Mouse (Mus musculus) hindbrain, embryonic 15.5 days (tissue): Measurements from ENCODE around the gene Elmod2. TPM values are rescaled to one million over a fixed set of nuclear protein-coding genes. Genes with fewer than 3 reads are reported as not detected.

Experiments
- ATAC-seq: fragments of 200-750 bp; cut with Nextera tagmentation; 2 replicates; pipeline ENCODE4 v1.8.0; 2017; ENCODE audit warnings: low read depth, moderate number of reproducible peaks, moderate TSS enrichment; ENCODE audit not compliant: low FRiP score
- H3K27ac ChIP-seq: fragments of 300-500 bp; sonication (generic); replicated peaks from 2 replicates; pipeline ENCODE4 v1.5.1; 2015; ENCODE audit warnings: mild to moderate bottlenecking, inconsistent platforms
- H3K27me3 ChIP-seq: fragments of 300-500 bp; sonication (generic); 2 replicates; pipeline ENCODE4 v1.6.1; 2015; ENCODE audit warnings: control low read depth, inconsistent platforms
- H3K36me3 ChIP-seq: fragments of 300-500 bp; sonication (generic); 2 replicates; pipeline ENCODE4 v1.6.1; 2015; ENCODE audit warnings: control low read depth, inconsistent platforms
- H3K4me1 ChIP-seq: fragments of 300-500 bp; sonication (generic); replicated peaks from 2 replicates; pipeline ENCODE4 v1.6.1; 2015; ENCODE audit warnings: control low read depth, inconsistent platforms
- H3K4me2 ChIP-seq: fragments of 300-500 bp; sonication (generic); 2 replicates; pipeline ENCODE4 v1.6.1; 2015; ENCODE audit warnings: moderate library complexity, mild to moderate bottlenecking, inconsistent platforms
- H3K4me3 ChIP-seq: fragments of 300-500 bp; sonication (generic); 2 replicates; pipeline ENCODE4 v1.5.1; 2015; ENCODE audit warnings: mild to moderate bottlenecking, inconsistent platforms
- H3K9ac ChIP-seq: fragments of 300-500 bp; sonication (generic); 2 replicates; pipeline ENCODE4 v1.6.1; 2015; ENCODE audit warnings: inconsistent platforms
- H3K9me3 ChIP-seq: fragments of 300-500 bp; sonication (generic); 2 replicates; pipeline ENCODE4 v1.6.1; 2016; ENCODE audit warnings: control low read depth, inconsistent platforms
- WGBS: fragments of 180-500 bp; shearing (Covaris S2); methylation state at CpG from one replicate; pipeline ENCODE4 v1.1.7; 2015; 5-methylcytosine and 5-hydroxymethylcytosine counted together
- polyA plus RNA-seq: library from polyadenylated mRNA; unstranded; fragments of >200 nt; fragmentation: Nextera tagmentation; extraction: Ambion mirVana; gene quantifications from 2 replicates; pipeline ENCODE4 v1.2.1, GENCODE M21; 2015

The Elmod2 gene
- 21.6 and 21.8 TPM in 2 replicates for polyA plus RNA-seq

DNA sequence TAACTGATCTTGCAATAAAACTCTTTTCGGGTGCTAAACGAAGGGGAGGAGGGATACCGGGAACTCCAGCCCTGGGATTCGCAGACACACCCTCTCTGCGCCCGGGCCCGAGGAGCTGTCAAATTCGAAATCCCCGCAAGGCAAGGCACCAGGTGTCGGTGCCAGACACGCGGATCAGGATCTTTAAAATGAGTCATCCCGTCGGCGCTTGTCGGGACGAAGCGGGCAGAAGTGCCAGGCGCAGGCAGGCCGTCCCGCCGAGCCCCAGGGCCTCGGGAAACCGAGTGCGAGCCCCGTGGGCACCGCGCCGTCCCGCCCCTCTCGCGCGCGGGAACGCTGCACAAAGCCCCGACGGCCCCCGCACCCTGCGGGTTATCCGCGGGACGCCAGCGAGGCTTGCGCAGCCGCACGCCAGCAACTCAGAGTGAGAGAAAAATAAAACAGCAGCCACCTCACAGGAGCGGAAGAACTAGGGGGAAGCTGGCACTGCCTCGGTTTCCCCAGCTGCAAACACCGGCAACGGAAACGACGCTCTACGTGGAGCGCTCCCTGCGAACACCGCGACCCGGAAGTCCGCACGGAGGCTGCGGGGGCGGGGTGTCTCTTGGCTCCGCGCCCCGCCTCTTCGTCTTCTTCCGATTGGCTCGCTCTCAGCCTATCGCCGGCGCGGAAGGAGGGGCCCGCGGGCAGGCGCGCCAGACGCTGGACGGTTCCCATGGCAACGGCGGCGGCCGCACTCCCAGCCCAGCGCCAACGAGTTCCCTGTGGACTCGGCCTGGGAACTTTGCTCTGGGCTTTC lies at the start of gene Elmod2:
Elmod2 (minus strand) TSS at position 588 of the 799 bp plus-strand sequence.
- Histone ChIP-seq H3K9me3 (no peaks in the 10 kb centered on the region), H3K27ac (peak within 1 kb of the TSS; percentile 86), H3K27me3 (peaks cover 3% of the 10 kb centered on the region; the same call in 1 of the 2 replicates), H3K9ac (peak within 1 kb of the TSS; percentile 76), H3K4me2 (peak within 1 kb of the TSS; percentile 90), H3K4me1 (peaks cover 15% of the 10 kb centered on the region), H3K4me3 (peak within 1 kb of the TSS; percentile 91), H3K36me3 (peaks cover 15% of the 10 kb centered on the region)
- WGBS: under 1% methylated on average over 74 of the region's 85 CpGs
- peak; percentile 100 for ATAC-seq

DNA sequence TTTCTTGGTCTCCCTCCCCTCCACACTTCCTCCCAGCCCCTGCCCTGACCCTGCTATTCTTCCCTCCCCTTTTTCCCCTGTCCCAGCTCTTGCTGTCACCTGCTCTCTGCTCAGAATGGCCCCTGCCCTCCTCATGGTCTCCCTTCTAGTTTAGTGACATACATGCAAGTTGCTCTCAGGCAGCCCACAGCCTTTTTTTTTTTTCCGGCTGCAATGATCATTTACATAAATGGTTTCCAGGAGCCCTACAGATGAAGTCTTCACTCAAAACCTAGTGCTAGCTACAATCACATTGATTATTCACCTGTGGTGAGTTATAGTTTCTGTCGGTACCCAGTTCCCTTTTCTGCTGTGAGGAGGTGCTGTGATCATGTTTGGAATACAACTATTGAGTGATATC lies 48.7 kb upstream of the Elmod2 start:
- no peak overlapping the region for H3K4me2 ChIP-seq
- no peaks in the 10 kb centered on the region for H3K4me1 ChIP-seq
- ATAC-seq: no peak
- H3K36me3 ChIP-seq: no peaks in the 10 kb centered on the region
- no peaks in the 10 kb centered on the region for H3K9me3 ChIP-seq
- WGBS: 87% methylated on average over 2 of the region's 2 CpGs
- no peaks in the 10 kb centered on the region for H3K27me3 ChIP-seq
- H3K4me3 ChIP-seq: no peak overlapping the region
- H3K27ac ChIP-seq: no peak overlapping the region
- no peak overlapping the region for H3K9ac ChIP-seq

DNA sequence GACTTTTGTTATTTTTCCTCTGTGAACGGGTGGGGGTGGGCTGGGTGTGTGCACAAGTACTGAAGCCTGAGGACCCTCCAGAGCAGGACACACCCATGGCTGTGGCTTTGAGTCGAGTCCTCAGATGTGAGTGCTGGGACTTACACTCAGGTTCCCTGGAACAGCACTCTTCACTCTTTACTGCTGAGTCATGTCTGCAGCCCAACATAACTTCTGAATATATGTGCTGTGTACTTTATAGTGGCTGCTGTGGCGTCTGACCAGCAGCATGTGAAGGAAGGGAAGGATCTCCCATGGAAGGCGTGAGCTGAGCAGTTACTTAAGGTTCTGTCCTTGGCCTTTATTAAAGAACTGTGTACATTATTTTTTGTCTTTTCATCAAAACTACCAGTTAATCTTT lies 47.9 kb upstream of the Elmod2 start:
- H3K36me3 ChIP-seq: no peaks in the 10 kb centered on the region
- H3K4me3 ChIP-seq: no peak overlapping the region
- no peaks in the 10 kb centered on the region for H3K27me3 ChIP-seq
- H3K9ac ChIP-seq: no peak overlapping the region
- H3K4me1 ChIP-seq: no peaks in the 10 kb centered on the region
- no peaks in the 10 kb centered on the region for H3K9me3 ChIP-seq
- H3K4me2 ChIP-seq: no peak overlapping the region
- WGBS: 71% methylated on average over 4 of the region's 4 CpGs
- no peak overlapping the region for H3K27ac ChIP-seq
- no peak for ATAC-seq

DNA sequence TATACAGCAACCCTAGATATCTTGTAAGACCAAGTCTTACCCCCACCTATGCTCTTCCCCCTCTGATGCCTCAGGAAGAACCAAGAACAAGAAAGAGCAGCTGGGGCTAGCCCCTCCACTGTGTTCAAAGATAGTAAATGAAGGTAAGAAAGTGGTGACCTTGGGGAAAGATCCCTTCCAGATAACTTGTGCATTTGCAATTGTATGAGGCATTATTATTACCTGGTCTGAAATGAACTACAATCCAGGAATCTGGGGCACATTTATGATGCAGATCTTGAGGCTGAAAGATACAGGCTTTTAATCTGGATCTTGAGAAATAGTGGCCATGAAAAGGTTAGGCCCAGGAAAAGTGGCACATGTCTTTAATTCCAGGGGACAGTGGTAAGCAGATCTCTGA lies 44.9 kb upstream of the Elmod2 start:
- no peak for ATAC-seq
- H3K4me3 ChIP-seq: no peak overlapping the region
- H3K4me1 ChIP-seq: no peaks in the 10 kb centered on the region
- no peaks in the 10 kb centered on the region for H3K36me3 ChIP-seq
- H3K27ac ChIP-seq: no peak overlapping the region
- H3K27me3 ChIP-seq: no peaks in the 10 kb centered on the region
- no peak overlapping the region for H3K4me2 ChIP-seq
- H3K9ac ChIP-seq: no peak overlapping the region
- no peaks in the 10 kb centered on the region for H3K9me3 ChIP-seq

DNA sequence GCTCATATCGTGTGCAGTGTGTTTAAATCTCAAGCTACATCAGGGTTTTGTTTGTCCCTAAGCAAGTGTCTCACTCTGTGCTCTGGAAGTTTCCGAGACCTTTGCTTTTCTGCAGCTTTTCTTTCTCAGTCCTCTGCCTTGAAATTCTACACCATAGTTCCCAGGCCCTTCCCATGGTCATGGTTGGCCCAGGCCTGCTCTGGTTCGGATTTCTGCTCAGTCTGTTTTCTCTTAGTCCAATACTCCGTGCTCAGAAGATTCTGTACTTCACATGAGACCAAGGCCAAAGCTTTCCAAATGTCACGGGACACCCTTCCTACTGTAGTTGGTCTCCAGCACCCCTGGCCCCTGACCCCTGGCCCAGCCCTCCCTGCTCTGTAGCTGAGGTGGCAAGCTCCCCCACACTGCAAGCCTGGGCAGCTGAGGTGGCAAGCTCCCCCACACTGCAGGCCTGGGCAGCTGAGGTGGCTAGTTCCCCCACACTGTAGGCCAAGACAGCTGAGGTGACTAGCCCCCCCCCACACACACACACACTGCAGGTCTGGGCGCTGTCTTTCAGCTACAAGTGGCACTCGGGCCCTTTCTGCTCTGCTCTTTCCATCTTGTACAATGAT lies 31.0 kb upstream of the Elmod2 start:
- H3K27me3 ChIP-seq: no peaks in the 10 kb centered on the region
- H3K36me3 ChIP-seq: no peaks in the 10 kb centered on the region
- H3K4me3 ChIP-seq: no peak overlapping the region
- no peak overlapping the region for H3K4me2 ChIP-seq
- no peak overlapping the region for H3K9ac ChIP-seq
- no peaks in the 10 kb centered on the region for H3K4me1 ChIP-seq
- ATAC-seq: no peak
- H3K9me3 ChIP-seq: no peaks in the 10 kb centered on the region
- 77% methylated on average over 7 of the region's 7 CpGs for WGBS
- H3K27ac ChIP-seq: no peak overlapping the region

DNA sequence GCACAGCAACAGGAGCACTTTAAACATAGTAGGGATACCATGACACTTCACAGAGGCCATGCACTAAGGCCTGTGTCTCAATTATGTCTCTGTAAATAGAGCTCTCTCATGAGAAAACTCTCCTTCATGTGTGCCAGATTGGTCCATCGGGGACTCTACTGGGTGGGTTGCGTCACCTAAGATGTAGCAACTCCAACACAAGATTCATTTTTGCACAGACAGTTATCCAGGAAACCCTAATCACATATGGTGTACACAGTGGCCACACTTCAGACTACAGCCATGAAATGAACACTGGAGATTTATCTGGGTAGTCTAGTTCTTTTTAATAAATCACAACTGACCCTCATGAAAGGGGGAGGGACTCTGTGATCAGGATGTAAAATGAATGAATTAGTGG lies 19.0 kb upstream of the Elmod2 start:
- no peaks in the 10 kb centered on the region for H3K27me3 ChIP-seq
- ATAC-seq: no peak
- no peaks in the 10 kb centered on the region for H3K36me3 ChIP-seq
- H3K9me3 ChIP-seq: no peaks in the 10 kb centered on the region
- no peak overlapping the region for H3K4me2 ChIP-seq
- H3K27ac ChIP-seq: no peak overlapping the region
- no peaks in the 10 kb centered on the region for H3K4me1 ChIP-seq
- WGBS: 95% methylated on average over 2 of the region's 2 CpGs
- no peak overlapping the region for H3K9ac ChIP-seq
- no peak overlapping the region for H3K4me3 ChIP-seq

DNA sequence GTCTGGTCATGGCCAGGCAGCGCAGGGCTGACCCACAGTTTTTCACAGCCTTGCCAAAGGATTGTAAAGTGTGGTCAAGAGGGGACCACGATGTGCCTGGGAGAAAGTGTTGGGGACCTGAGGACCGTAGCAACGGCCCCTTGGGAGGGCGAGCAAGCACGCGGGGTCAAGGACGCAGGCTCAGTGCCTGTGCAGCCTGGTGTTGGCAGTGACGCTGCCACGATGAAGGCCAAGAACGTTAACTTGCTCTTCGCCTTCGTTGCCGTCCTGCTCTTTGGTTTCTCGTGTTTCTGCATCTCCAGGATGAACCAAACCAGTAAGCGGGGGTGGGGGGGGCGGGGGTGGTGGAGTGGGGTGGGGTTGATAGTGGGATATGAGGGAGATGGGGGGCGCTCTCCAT lies 16.0 kb upstream of the Elmod2 start, which contains the start of gene Mgat4d:
Mgat4d (plus strand) TSS at position 209 of the 400 bp plus-strand sequence.
- Histone ChIP-seq H3K4me2 (no peak within 1 kb of the TSS), H3K9ac (no peak within 1 kb of the TSS), H3K9me3 (no peaks in the 10 kb centered on the region), H3K27me3 (no peaks in the 10 kb centered on the region), H3K27ac (no peak within 1 kb of the TSS), H3K36me3 (no peaks in the 10 kb centered on the region), H3K4me1 (no peaks in the 10 kb centered on the region), H3K4me3 (no peak within 1 kb of the TSS)
- no peak for ATAC-seq
- 77% methylated on average over 18 of the region's 18 CpGs for WGBS

DNA sequence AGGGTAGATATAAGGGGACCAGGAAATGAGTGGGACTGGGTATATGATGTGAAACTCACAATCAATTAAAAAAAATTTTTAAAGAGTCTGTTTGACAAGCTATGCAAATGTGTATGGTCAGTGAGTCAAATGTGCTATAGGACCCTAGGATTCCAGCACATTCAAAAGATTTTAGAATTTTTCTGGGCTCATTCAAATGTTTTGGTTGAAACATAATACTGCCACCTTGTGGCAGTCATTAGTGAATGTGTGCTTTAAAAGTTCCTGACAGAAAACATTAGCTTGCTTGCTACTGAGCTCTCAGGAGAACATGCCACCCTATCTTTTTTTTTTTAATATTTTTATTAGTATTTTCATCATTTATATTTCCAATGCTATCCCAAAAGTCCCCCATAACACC lies 10.4 kb upstream of the Elmod2 start:
- Histone ChIP-seq H3K4me3 (no peak overlapping the region), H3K9ac (no peak overlapping the region), H3K9me3 (no peaks in the 10 kb centered on the region), H3K36me3 (no peaks in the 10 kb centered on the region), H3K4me1 (no peaks in the 10 kb centered on the region), H3K27ac (no peak overlapping the region), H3K27me3 (no peaks in the 10 kb centered on the region), H3K4me2 (no peak overlapping the region)
- no peak for ATAC-seq

DNA sequence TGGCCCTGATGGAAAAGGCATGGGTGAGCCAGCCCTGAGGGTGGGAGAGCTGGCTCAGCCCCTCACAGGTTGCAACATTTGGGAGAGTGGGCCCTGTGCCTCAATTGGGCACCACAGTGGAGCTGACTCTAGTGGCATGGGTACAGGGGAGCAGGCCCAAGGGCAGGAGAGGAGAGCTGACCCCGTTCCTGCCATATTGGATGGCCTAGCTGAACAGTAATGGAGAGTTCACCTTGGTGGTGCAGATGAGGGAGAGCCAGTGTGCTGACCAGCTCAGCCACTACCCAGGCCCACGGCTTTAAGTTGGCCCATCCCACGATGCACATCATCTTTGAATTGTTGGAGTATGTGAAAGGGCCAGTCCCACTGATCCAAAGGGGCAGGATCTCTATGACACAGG lies 9.8 kb upstream of the Elmod2 start:
- ATAC-seq: no peak
- WGBS: 90% methylated on average over 3 of the region's 3 CpGs
- H3K27me3 ChIP-seq: no peaks in the 10 kb centered on the region

DNA sequence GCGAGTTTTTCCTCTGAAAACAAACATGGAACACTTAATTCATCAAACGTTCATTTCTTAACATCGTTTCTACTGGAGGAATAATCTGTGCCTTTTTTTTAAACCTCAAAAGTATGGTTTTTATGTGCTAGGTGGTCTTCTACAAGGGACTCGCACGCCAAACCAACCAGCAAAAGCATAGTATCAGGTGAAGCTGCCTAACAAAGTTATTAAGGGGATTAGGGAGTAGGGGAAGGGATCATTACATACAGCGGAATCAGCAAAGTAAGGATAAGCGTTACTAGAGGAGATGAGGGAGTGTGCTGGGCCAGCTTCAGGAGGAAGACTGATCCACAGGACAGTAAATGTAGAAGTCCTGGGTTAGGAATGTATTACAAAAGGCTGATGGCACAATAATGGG lies 578 bp upstream of the Elmod2 start:
- Histone ChIP-seq H3K36me3 (peaks cover 7% of the 10 kb centered on the region), H3K4me1 (peaks cover 15% of the 10 kb centered on the region), H3K9me3 (no peaks in the 10 kb centered on the region), H3K27me3 (peaks cover 3% of the 10 kb centered on the region; the same call in 1 of the 2 replicates), H3K27ac (no peak overlapping the region), H3K9ac (no peak overlapping the region), H3K4me3 (peak overlapping the region; percentile 91), H3K4me2 (peak overlapping the region; percentile 90)
- 10% methylated on average over 7 of the region's 7 CpGs for WGBS
- no peak for ATAC-seq

More for the DNA sequence above, 9.8 kb upstream of the Elmod2 start:
- Histone ChIP-seq H3K4me1 (no peaks in the 10 kb centered on the region), H3K9ac (no peak overlapping the region), H3K4me2 (no peak overlapping the region), H3K27ac (no peak overlapping the region), H3K36me3 (no peaks in the 10 kb centered on the region), H3K4me3 (no peak overlapping the region), H3K9me3 (no peaks in the 10 kb centered on the region)

DNA sequence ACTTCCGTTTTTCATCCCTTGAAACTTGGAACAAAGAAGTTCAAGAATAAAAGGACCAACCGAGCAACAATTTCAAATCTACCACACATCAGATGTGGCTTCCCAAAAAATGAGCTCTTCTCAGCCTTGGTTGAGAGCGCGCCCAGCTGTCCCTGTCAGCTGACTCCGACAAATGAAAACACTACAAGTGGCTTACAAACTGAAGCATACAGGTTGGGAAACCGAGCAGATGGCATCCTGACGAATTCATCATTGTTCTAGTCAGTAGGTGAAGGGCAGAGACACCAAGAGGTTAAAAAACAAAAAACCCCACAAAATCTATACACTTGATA lies 753 bp downstream of the Elmod2 start:
- H3K9me3 ChIP-seq: no peaks in the 10 kb centered on the region
- peak overlapping the region; percentile 90 for H3K4me2 ChIP-seq
- H3K27me3 ChIP-seq: peaks cover 3% of the 10 kb centered on the region; the same call in 1 of the 2 replicates
- peaks cover 16% of the 10 kb centered on the region for H3K36me3 ChIP-seq
- peaks cover 15% of the 10 kb centered on the region for H3K4me1 ChIP-seq
- 8% methylated on average over 7 of the region's 7 CpGs for WGBS
- H3K27ac ChIP-seq: peak overlapping the region; percentile 86
- ATAC-seq: 0 out of 2 replicates have a peak, but pooled peaks have one; percentile 2
- H3K9ac ChIP-seq: peak overlapping the region; percentile 76
- H3K4me3 ChIP-seq: peak overlapping the region; percentile 91

DNA sequence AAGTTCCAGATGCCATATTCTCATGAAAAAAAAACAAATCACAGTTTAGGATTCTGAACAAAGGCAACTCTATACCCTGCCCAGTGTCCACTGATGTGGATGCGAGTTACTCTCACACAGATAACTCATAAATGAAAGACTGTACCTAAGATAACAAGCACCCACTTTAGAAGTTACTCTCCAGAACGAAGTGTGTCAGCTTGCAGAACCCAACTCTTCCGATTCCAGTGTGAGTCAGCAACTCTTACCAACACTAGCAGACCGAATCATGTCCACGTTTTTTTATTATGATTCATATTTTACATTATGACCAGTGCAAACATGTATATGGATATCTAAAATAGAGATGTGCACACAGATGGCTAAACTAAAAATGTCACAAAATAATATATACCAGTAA lies 4.4 kb downstream of the Elmod2 start:
- no peak overlapping the region for H3K4me2 ChIP-seq
- ATAC-seq: no peak
- WGBS: 93% methylated on average over 5 of the region's 5 CpGs

More for the DNA sequence above, 4.4 kb downstream of the Elmod2 start:
- no peaks in the 10 kb centered on the region for H3K9me3 ChIP-seq
- H3K27ac ChIP-seq: no peak overlapping the region
- H3K9ac ChIP-seq: no peak overlapping the region
- peaks cover 16% of the 10 kb centered on the region for H3K36me3 ChIP-seq
- no peak overlapping the region for H3K4me3 ChIP-seq
- H3K27me3 ChIP-seq: no peaks in the 10 kb centered on the region
- peaks cover 14% of the 10 kb centered on the region for H3K4me1 ChIP-seq
